Mouse (Mus musculus) erythroblast, adult 5-6 weeks (primary cell): Measurements from ENCODE around the gene Pde11a. TPM values are rescaled to one million over a fixed set of nuclear protein-coding genes. Genes with fewer than 3 reads are reported as not detected.

ENCODE experiments used
- ATAC-seq: replicated peaks from 2 replicates; pipeline ENCODE4 v1.8.0; 2016; ENCODE audit warnings: moderate number of reproducible peaks, mild to moderate bottlenecking, moderate TSS enrichment, inconsistent platforms; ENCODE audit not compliant: poor library complexity, low FRiP score, severe bottlenecking
- total RNA-seq, 2 experiments: library from RNA; stranded (forward) in 1 of 2; stranded (reverse) in 1 of 2; fragments of 150-400 nt in 1 of 2; fragments of 200-764, 138-1000 nt in 1 of 2; gene quantifications; 2 replicates each; pipeline versions ENCODE4 v1.2.3 to v1.2.4; 2015 to 2017; ENCODE audit warnings: low replicate concordance in 2 of 2

Gene Pde11a
- total RNA-seq, 2 experiments from 2014 or later, result not detected

GRCm38 (mm10) chr2:76065292-76065691 lies 273.3 kb downstream of the Pde11a start:
- no peak for ATAC-seq

DNA sequence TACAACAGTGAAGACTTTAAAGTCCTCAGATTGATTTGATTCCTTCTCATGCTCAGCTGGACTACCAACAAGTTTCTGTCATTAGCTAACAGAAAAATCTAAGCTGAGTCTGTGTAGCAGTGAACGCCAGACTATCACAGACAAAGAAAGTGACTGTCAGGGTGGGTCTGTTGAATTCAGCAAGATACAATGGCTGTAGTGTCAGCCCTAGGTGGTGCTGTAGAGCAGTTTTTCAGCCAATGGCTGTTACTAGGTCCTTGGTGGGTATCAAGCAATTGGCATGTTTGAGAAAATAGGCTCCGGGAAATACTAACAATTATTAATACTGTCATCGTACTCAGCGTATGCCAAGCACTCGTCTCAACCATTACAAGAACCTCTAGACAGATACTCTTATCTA lies 274.5 kb downstream of the Pde11a start:
- no peak for ATAC-seq

DNA sequence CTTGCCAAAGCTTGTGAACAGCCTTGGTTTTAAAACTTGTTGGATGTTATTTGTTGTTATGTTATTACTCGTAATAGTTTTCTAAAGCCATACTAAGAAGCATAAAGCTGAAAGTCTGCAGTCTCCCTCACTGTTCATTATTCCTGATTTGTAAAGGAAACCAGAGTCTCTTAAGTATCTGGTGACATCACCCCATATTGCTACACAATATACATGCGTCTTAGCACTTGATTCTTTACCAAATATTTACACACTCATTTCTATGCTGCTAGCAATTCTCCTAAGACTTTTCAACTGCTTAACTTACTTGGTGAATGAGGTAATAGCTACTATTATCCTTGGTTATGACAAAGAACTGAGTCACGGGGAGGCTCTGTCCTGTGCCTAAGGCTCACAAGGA lies 278.4 kb downstream of the Pde11a start:
- ATAC-seq, result no peak

DNA sequence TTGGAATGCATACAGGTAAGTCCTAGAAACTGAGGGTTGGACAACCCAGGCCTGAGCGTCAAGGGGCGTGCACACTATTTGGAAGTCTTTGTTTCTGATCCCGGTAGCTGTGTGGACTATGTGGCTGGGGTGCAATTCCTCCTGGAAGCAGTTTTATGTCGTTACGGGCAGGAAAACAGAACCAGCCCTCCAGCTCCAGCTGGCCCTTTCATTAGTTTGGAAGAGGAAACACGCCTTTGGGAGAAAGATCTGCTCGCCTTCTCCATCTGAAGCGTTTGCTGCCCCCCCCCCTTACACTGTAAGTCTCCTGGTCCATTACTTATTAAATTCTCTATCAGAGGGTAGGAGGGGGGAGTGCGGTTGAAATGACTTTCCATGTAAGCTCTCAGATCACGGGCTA lies 279.0 kb downstream of the Pde11a start:
- no peak for ATAC-seq

DNA sequence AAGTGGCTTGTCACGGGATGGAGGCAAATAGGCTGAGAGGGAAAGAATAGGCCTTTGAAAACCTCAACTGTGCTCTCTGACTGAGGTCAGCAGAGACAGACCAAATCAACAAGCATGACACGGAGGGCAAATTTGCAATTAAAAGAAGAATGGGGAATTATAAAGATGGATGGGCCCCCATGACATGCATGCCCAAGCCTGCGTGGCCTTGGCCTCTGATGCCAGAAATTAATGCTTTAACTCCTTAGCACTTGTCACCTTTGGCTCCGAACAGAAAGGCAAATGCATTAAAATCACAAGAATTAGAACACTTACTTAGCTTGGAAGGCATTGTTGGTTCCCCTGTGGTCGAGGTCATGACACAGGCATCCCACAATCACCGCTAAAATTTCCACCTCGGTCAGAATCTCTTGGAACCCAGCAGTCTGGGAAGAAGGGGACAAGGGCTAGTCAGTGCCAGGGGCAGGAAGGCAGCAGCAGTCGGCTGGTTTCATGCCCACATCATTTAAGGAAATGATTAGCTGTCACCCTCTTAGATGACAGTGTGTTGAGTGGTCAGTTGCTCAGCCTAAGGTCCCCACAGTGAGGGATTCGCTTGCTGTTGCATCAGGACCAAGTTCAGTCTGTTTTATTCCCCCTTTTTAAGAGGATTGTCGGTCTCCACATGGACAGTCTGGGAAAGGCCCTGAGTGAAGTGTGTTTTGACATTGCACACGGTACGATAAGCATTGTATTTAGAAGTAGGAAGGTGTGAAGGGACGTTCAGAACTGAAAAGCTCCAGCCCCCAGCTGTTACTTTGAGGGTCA lies 279.7 kb downstream of the Pde11a start:
- no peak for ATAC-seq

GRCm38 (mm10) chr2:76057555-76057954 lies 281.0 kb downstream of the Pde11a start:
- ATAC-seq, result no peak

- ATAC-seq, result no peak
Measured at GRCm38 (mm10) chr2:76053748-76054331, 284.7 kb downstream of the Pde11a start.

- ATAC-seq, result no peak
Measured at GRCm38 (mm10) chr2:76052897-76053505, 285.6 kb downstream of the Pde11a start.

DNA sequence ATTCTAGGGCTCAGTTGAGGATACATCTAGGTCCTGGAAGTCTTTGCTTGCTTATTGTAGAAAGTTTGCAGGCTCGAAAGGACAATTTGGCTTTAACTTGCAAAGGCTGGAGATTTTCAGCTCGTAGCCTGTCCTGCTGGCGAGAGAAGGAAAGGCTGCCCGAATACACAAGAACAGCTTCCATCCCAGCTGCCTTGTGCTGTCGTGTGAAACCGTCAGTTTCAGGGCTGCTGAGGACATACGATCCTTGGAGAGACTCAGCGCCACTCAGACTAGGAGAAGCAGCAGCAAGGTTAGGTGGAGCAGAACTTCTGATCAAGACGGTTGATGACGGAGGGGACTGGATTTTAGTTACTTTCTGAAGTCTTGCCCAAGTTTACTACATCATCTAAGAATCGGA lies 287.2 kb downstream of the Pde11a start:
- ATAC-seq, result no peak

DNA sequence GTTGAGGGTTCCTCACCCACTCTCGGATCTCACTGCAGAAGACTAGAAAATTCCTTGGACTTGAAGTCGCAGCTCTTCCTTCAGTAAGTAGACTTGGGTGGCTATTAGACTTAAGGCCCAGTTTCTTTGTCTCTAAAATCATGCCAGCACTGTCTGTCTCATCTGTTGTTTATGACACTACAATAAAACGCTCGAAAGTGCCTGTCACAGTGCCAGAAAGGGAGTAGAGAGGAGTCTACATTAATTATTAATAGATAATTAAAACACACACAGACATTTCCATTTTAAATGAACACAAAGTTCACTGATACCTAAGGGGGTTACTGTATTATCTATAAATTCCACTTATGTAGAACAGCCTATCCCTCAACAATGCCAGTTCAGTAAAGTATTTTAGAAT lies 287.7 kb downstream of the Pde11a start:
- no peak for ATAC-seq

GRCm38 (mm10) chr2:76050092-76050491 lies 288.5 kb downstream of the Pde11a start:
- no peak for ATAC-seq

- no peak for ATAC-seq
Measured at GRCm38 (mm10) chr2:76049529-76049928, 289.0 kb downstream of the Pde11a start.

- no peak for ATAC-seq
Measured at GRCm38 (mm10) chr2:76047740-76048139, 290.8 kb downstream of the Pde11a start.

GRCm38 (mm10) chr2:76042210-76042609 lies 296.4 kb downstream of the Pde11a start:
- ATAC-seq, result no peak

GRCm38 (mm10) chr2:76040116-76040515 lies 298.5 kb downstream of the Pde11a start:
- ATAC-seq, result no peak

DNA sequence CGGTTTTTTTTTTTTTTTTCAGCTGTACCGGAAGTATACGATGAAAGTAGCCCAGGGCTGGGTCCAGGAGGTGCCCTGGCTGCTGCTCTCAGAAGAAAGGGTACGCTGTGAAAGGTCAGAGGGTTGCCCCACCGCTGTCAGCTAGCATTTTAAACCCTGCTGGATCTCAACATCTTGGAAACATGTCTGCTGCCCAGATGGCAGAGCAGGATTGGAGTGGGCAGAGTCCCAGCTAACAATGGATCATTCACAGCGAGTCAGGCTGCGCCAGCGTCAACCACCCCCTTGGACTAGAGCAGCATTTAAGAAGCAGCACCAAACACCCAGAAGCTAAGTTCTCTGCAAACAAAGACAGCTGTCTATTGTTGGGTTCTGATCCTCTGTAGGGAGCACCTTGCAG lies 308.5 kb downstream of the Pde11a start:
- no peak for ATAC-seq

GRCm38 (mm10) chr2:76029081-76029901 lies 309.3 kb downstream of the Pde11a start:
- no peak for ATAC-seq

DNA sequence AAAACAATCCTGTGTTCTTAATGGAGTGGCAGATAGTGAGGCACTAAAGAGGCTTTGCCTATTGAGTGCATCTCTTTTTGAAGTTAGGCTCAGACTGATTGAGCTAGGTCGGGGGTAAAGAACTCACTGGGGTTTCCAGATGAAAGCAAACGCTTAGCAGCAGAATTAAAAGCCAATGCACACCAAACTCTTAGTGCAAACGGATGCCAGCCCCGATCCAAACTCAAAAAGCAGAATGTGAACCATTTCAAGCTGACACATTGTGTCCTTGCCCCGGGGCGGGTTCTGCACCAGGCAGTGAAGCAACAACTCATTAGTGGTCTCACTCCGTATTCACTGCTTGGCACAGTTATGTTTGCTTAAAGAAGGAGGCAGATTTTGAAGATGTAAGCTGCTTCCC lies 321.7 kb downstream of the Pde11a start:
- ATAC-seq, result no peak

- no peak for ATAC-seq
Measured at GRCm38 (mm10) chr2:76016136-76016535, 322.4 kb downstream of the Pde11a start.

DNA sequence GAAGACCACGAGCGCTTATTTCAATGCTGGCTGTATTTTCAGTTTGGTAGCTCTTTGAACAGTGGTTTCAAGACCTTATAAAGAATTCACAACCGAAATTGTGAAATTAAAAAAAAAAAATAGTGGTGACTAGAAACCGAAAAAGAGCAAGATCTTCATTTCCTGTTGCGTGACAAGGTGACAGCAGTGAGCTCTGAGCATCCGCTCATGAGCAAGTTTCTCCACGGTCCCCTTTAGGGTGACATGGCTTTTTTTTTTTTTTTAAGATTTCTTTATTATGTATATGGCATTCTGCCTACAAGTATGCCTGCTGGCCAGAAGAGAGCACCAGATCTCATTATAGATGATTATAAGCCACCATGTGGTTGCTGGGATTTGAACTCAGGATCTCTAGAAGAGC lies 323.1 kb downstream of the Pde11a start:
- no peak for ATAC-seq
